13 mouse cellular contexts compared by ENCODE assay signal in genomic region chr14:24207360-24207752, GRCm38 (mm10). TPM values are rescaled to one million over a fixed set of nuclear protein-coding genes. Genes with fewer than 3 reads are reported as not detected.
DNase-seq lines count a peak whose midpoint lies in the region; ATAC-seq and TF ChIP-seq lines count a peak whose summit lies in the region.
"Had no signal": no experiment of that assay in that cellular context is flagged by ENCODE, and none has a peak within 500 bp of the region (broad histone marks: within the 10 kb centered on the region; RNA-seq: fewer than 3 reads in every experiment).

No protein-coding gene starts in this region.

- no peak overlapping the region for H3K4me3 ChIP-seq in forebrain, postnatal 0 days (ENCODE audit: low read depth, low read length)
- no peak overlapping the region for H3K4me3 ChIP-seq in forebrain, embryonic 10.5 days
- H3K4me3 ChIP-seq in kidney, embryonic 16.5 days (ENCODE audit: low read length): no peak overlapping the region
- no peak overlapping the region for H3K4me3 ChIP-seq in neural tube, embryonic 13.5 days
- H3K4me3 ChIP-seq: lung, embryonic 15.5 days; midbrain, embryonic 12.5 days had no signal

- no peaks in the 10 kb centered on the region for H3K9me3 ChIP-seq in forebrain, postnatal 0 days (ENCODE audit: low read length)
- H3K9me3 ChIP-seq in forebrain, embryonic 10.5 days: no peaks in the 10 kb centered on the region
- H3K9me3 ChIP-seq in kidney, embryonic 16.5 days (ENCODE audit: low read length): no peaks in the 10 kb centered on the region
- no peaks in the 10 kb centered on the region for H3K9me3 ChIP-seq in neural tube, embryonic 13.5 days
- H3K9me3 ChIP-seq: lung, embryonic 15.5 days; midbrain, embryonic 12.5 days had no signal

- no peak overlapping the region for H3K9ac ChIP-seq in forebrain, postnatal 0 days
- H3K9ac ChIP-seq in kidney, embryonic 16.5 days (replicated peaks; ENCODE audit: low read length): peak overlapping the region; percentile 44; the same call in 1 of the 2 replicates
- H3K9ac ChIP-seq in neural tube, embryonic 13.5 days: peak overlapping the region; percentile 13; the same call in 1 of the 2 replicates
- H3K9ac ChIP-seq: lung, embryonic 15.5 days; midbrain, embryonic 12.5 days had no signal

- no peaks in the 10 kb centered on the region for H3K36me3 ChIP-seq in forebrain, postnatal 0 days (ENCODE audit: insufficient read depth)
- H3K36me3 ChIP-seq in forebrain, embryonic 10.5 days (replicated peaks): no peaks in the 10 kb centered on the region
- H3K36me3 ChIP-seq in kidney, embryonic 16.5 days (ENCODE audit: insufficient read depth, low read length): no peaks in the 10 kb centered on the region
- H3K36me3 ChIP-seq in neural tube, embryonic 13.5 days: no peaks in the 10 kb centered on the region; the same call in 1 of the 2 replicates
- H3K36me3 ChIP-seq: lung, embryonic 15.5 days; midbrain, embryonic 12.5 days had no signal

- no peak for DNase-seq in forebrain, postnatal 0 days
- no peak for DNase-seq in forebrain, embryonic 10.5 days (ENCODE audit: extremely low spot score, low spot score)
- no peak for DNase-seq in kidney, adult 9 months
- peak; percentile 18 to 38 for DNase-seq in heart, postnatal 10 days
- DNase-seq in layer of hippocampus, postnatal 14 days (ENCODE audit: low spot score in 2 of 2): no peak
- no peak for DNase-seq in frontal cortex, adult 2 months (ENCODE audit: extremely low spot score in 1 of 2, low spot score in 1 of 2)
- DNase-seq: cerebellum, adult 11 months; kidney, postnatal 36 days; thymus, adult 2 months had no signal

- no peaks in the 10 kb centered on the region for H3K27me3 ChIP-seq in forebrain, postnatal 0 days (ENCODE audit: insufficient read depth, low read length)
- H3K27me3 ChIP-seq in forebrain, embryonic 10.5 days (ENCODE audit: poor library complexity, severe bottlenecking): no peaks in the 10 kb centered on the region
- no peaks in the 10 kb centered on the region for H3K27me3 ChIP-seq in kidney, embryonic 16.5 days (ENCODE audit: insufficient read depth, low read length)
- H3K27me3 ChIP-seq in neural tube, embryonic 13.5 days: no peaks in the 10 kb centered on the region
- H3K27me3 ChIP-seq: lung, embryonic 15.5 days; midbrain, embryonic 12.5 days had no signal

- H3K27ac ChIP-seq in forebrain, postnatal 0 days (ENCODE audit: low read depth, low read length): no peak overlapping the region
- H3K27ac ChIP-seq in forebrain, embryonic 10.5 days: no peak overlapping the region
- no peak overlapping the region; the same call in 1 of the 2 replicates for H3K27ac ChIP-seq in kidney, embryonic 16.5 days (ENCODE audit: low read length)
- peak overlapping the region; percentile 72 for H3K27ac ChIP-seq in neural tube, embryonic 13.5 days (replicated peaks)

- no peak overlapping the region for H3K4me2 ChIP-seq in forebrain, postnatal 0 days (ENCODE audit: low read depth)
- no peak overlapping the region for H3K4me2 ChIP-seq in kidney, embryonic 16.5 days (replicated peaks; ENCODE audit: low read depth, low read length)
- peak overlapping the region; percentile 19; the same call in 1 of the 2 replicates for H3K4me2 ChIP-seq in neural tube, embryonic 13.5 days
- H3K4me2 ChIP-seq: lung, embryonic 15.5 days; midbrain, embryonic 12.5 days had no signal

- peaks cover 13% of the 10 kb centered on the region for H3K4me1 ChIP-seq in forebrain, postnatal 0 days (ENCODE audit: insufficient read depth)
- peaks cover 63% of the 10 kb centered on the region for H3K4me1 ChIP-seq in forebrain, embryonic 10.5 days
- H3K4me1 ChIP-seq in kidney, embryonic 16.5 days (ENCODE audit: insufficient read depth, low read length): peaks cover 54% of the 10 kb centered on the region
- peaks cover 63% of the 10 kb centered on the region for H3K4me1 ChIP-seq in neural tube, embryonic 13.5 days (replicated peaks)

- ATAC-seq in forebrain, postnatal 0 days: peak; percentile 23; the same call in 1 of the 2 replicates
- no peak for ATAC-seq in kidney, embryonic 16.5 days (ENCODE audit: low FRiP score, low TSS enrichment)
- ATAC-seq in neural tube, embryonic 13.5 days (ENCODE audit: low read depth): peak; percentile 51; the same call in 1 of the 2 replicates

- no peak for TF ChIP-seq CTCF in forebrain, postnatal 0 days (IDR thresholded peaks at IDR 0.05; ENCODE audit: low read depth)

- 88% methylated on average over 13 of the region's 13 CpGs for WGBS in forebrain, postnatal 0 days
- WGBS in forebrain, embryonic 10.5 days: 80% methylated on average over 13 of the region's 13 CpGs
- 47% methylated on average over 13 of the region's 13 CpGs for WGBS in kidney, embryonic 16.5 days
- 36% methylated on average over 13 of the region's 13 CpGs for WGBS in neural tube, embryonic 13.5 days

- intact Hi-C loops in heart, postnatal 10 days (cut with DNase I): no loop called here

RNA-seq across cellular contexts. Expression of gene Dlg5, which starts 38.4 kb away (rescaled TPM):
- 45.6 and 70.6 TPM in 2 replicates for total RNA-seq in forebrain, postnatal 0 days (2014; rRNA removed)
- polyA plus RNA-seq in forebrain, postnatal 0 days (2015; fragmentation: Nextera tagmentation; extraction: Ambion mirVana): 9.5 and 14.1 TPM in 2 replicates
- polyA plus RNA-seq in forebrain, embryonic 10.5 days (2016; fragmentation: Nextera tagmentation; extraction: Ambion mirVana): 15.0 and 16.5 TPM in 2 replicates
- 13.7 and 15.9 TPM in 2 replicates for polyA plus RNA-seq in kidney, embryonic 16.5 days (2015; fragmentation: Nextera tagmentation; extraction: Ambion mirVana)
- 10 to 100 TPM; 17.0 to 19.1 TPM for total RNA-seq in heart, postnatal 10 days (2021)
- polyA plus RNA-seq in neural tube, embryonic 13.5 days (2015; fragmentation: Nextera tagmentation; extraction: Ambion mirVana): 19.1 and 20.0 TPM in 2 replicates
- 10 to 100 TPM; 55.5 to 74.0 TPM for total RNA-seq in layer of hippocampus, postnatal 14 days (2021)
- 29.8 and 32.3 TPM in 2 replicates for polyA plus RNA-seq in frontal cortex, adult 2 months (2012; rRNA removed)

Comparison
In these comparisons a context has a peak if more than half of its experiments do, and no peak if none do; other contexts are left out.
1. DNase-seq: peak in heart, postnatal 10 days (2 of 2); none in forebrain, postnatal 0 days (single experiment), forebrain, embryonic 10.5 days (single experiment), kidney, adult 9 months (single experiment), layer of hippocampus, postnatal 14 days (0 of 2) and frontal cortex, adult 2 months (0 of 2).